Mouse (Mus musculus): ENCODE measurements around the gene Fiz1.
"Not testable (repeated sequence)": the region's sequence is repeated elsewhere in the genome, so short reads cannot be mapped to it uniquely, and the experiment has no call there.

The Fiz1 gene

DNA sequence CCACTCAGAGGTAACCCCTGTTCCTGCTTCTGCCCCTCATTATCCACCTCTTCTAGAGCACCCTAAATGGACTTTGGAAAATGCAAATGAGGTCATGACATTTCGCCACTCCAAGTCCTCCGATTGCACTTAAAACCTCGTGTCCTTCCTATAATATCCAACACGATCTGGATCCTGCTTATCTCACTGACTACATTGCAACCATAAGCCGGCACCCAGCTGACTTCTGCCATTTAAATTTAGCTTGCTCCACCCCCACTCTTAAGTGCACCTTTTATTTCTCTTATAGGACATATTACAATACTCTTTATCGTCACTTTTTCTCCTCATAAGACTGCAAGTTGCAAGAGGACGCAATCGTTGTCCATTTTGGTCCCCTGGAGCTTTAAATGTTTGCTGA is 23.0 kb upstream of the Fiz1 start:
- DNase-seq (ENCODE audit: low spot score): no peak

DNA sequence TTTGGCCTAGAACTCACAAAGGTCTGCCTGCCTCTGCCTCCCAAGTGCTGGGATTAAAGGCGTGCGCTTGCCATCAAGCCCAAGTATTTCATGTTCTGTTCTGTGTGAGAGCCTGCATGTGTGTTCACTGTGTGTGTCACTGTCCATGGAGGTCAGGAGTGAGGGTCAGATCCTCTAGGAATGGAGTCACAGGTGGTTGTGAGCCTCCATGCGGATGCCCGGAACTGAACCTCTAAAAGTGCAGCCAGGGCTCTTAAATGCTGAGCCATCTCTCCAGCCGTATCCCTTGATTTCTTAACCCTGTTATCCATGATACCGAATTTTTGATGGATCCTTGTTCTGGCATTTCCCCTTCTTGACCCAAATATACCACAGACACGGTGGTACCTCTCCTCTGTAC is 22.5 kb upstream of the Fiz1 start:
- no peak for DNase-seq (ENCODE audit: low spot score)

DNA sequence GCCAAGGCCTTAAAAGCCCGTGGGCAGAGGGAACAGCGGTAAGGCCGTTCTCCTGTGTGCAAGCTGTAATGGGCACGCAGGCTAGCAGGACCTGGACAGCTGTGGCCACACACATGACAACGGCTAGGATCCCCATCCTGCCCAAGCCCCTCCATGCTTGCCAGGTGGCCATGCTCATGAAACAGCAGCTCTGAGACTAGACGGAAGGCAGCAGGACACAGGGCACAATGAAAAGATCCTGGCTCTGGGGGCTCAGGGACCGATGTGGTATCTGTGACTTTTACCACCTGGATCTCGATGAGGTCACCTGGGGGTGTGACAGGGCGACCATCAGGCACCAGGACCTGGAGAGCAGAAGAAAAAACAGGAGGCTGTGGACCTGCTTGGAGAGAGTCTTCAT is 21.6 kb upstream of the Fiz1 start:
- DNase-seq (ENCODE audit: low spot score): no peak

DNA sequence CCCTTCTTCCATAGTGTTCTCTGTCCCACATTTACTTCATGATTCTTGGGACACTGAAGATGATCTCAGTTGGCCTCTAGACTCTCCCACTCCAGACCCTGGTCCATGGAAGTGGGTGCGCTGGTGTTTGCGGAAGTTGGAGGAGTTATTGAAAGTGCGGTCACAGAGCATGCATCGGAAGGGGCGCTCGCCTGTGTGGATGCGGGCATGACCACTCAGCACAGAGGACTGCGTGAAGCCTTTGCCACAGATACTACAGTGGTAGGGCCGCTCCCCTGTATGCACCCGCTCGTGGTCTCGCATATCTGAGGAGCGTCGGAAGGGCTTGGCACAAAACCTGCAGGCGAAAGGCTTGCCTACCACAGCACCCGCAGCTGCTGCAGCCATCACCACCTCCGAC is 21.1 kb upstream of the Fiz1 start:
- no peak for DNase-seq (ENCODE audit: low spot score)

DNA sequence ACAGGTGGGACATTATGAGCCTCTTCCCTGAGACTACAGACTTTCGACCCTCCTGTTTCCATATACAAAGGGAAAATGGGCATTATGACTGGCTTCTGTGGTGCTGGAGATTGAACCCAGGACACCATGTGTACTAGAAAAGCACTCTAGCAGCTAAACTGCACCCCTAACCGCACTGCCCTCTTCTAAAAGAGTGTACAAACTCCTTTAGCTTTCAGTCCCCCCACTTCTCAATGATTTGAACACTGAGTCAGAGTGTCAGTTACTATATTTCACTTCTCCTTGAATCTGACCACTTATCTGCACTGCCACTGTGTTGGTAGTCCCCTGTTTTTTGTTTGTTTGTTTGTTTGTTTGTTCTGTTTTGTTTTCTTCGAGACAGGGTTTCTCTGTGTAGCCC is 19.3 kb upstream of the Fiz1 start, which contains the start of gene 4632433K11Rik:
Gene 4632433K11Rik, plus strand, starts transcription at position 301 of the 400 bp plus-strand sequence.
- DNase-seq (ENCODE audit: low spot score): no peak

DNA sequence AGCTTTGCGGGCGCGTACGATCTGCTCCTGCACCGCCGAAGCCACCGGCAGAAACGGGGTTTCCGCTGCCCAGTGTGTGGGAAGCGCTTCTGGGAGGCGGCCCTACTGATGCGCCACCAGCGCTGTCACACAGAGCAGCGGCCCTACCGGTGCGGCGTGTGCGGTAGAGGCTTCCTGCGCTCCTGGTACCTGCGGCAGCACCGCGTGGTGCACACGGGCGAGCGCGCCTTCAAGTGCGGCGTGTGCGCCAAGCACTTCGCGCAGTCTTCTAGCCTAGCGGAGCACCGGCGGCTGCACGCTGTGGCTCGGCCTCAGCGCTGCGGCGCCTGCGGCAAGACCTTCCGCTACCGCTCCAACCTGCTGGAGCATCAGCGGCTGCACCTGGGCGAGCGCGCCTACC is 17.0 kb upstream of the Fiz1 start:
- no peak for DNase-seq (ENCODE audit: low spot score)

DNA sequence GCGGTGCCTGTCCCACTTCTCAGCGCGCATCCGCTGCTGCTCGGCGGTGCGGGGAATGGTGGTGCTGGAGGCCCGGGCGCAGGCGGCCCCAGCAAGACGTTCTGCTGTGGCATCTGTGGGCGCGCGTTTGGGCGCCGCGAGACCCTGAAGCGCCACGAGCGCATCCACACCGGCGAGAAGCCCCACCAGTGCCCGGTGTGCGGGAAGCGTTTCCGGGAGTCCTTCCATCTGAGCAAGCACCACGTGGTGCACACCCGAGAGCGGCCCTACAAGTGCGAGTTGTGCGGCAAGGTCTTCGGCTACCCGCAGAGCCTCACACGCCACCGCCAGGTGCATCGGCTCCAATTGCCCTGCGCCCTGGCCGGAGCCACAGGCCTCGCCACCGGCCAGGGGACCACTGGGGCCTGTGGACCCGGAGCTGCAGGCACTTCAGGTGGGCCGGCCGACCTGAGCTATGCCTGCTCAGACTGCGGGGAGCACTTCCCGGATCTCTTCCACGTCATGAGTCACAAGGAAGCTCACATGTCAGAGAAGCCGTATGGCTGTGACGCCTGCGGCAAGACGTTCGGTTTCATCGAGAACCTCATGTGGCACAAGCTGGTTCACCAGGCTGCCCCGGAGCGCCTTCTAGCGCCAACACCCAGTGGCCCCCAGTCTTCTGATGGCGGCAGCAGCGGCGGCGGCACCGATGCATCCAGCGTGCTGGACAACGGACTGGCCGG is 16.2 kb upstream of the Fiz1 start:
- no peak for DNase-seq (ENCODE audit: low spot score)

DNA sequence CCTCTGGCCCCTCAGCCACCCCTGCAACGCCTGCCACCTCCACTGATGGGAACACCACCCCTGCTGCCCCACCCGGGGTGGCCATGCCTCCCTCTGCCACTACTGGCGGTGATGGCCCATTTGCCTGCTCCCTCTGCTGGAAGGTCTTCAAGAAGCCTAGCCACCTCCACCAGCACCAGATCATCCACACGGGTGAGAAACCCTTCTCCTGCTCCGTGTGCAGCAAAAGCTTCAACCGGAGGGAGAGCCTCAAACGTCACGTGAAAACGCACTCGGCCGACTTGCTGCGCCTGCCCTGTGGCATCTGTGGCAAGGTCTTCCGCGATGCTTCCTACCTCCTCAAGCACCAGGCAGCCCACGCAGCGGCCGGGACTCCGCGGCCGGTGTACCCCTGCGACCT is 15.4 kb upstream of the Fiz1 start:
- DNase-seq (ENCODE audit: low spot score): no peak

DNA sequence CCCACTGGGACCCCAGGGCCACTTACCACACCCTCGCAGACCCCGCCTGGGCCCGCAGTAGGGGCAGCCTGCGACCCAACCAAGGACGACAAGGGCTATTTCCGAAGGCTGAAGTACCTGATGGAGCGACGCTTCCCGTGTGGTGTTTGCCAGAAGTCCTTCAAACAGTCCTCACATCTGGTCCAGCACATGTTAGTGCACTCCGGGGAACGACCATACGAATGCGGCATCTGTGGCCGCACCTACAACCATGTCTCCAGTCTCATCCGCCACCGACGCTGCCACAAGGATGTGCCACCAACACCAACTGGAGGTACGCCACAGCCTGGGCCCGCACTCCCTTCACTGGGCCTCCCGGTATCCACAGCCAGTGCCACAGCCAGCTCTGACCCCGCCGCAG is 15.0 kb upstream of the Fiz1 start:
- no peak for DNase-seq (ENCODE audit: low spot score)

DNA sequence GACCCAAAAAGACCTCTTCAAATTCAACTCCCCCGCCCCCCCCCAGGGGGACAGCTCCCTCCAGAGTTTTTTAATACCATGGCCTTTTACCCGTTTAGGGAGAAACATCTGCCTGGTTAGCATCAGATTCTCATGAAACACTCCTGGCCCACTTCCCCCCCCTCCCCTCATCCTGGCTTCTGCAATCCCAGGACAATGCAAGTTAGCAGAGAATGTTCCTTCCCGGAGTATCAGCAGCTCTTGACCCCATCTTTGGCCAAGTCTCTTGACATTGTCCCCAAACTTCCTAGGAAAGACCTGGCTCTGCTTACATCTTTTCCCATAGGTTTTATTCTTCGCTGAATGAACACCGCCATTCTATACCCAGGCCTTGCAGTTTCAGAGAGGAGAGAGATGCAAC is 6.7 kb upstream of the Fiz1 start:
- no peak for DNase-seq (ENCODE audit: low spot score)

DNA sequence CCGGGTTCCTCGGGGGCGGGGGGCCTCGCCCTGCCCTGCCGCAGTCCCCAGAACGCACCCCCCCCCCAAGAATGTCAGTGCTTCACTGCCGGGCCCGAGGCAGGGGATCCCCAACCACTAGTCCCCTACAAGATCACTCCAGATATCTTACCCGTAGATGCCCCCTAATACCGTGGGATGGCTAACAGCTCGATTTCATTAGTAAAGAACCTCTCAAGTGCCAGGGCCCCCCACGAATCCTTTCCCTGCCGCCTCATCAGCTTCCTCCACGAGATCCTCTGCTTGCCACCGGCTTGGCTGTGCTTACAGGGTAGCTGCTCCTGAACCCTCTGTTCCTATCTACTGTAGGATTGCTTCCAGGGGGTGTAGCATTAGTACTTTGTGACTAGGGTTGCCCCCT is 6.2 kb upstream of the Fiz1 start:
- DNase-seq (ENCODE audit: low spot score): no peak

DNA sequence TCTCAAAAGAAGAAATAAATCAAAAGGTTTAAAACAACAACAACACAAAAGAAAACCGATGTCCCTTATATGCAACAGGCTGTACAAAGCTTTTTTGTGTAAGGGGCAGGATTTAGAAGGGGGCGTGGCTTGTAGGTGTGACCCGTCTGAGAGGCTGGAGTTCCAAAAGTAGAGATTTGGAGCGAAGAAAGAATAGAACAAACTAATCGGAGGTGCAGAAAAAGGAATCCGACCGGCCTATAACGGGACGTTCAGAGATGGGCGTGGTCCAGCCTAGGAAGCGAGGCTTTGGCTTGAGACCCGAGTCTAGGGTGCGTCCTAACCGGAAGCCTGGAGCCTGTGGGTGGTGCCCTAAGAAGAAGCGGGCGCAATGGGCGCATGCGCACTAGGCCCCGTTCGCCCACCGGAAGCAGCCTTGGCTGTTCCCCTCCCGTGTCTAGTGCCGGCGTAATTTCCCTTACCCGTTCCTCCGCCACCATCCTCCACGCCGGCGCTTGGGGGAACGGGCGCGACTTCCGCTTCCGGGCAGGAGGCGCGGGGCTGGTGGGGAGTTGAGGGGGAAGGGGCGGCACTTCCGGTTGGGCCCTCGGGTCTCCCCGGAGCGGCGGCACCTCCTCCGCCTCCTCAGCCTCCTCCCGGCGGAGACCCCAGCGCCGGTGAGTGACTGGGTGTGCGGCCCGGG is 5.6 kb upstream of the Fiz1 start, which contains the start of the genes Zfp865 and Ccdc106:
Gene Zfp865, plus strand, starts transcription at position 377 of the 682 bp plus-strand sequence.
Gene Ccdc106, plus strand, starts transcription at position 554 of the 682 bp plus-strand sequence.
- DNase-seq (ENCODE audit: low spot score): peak; percentile 96

DNA sequence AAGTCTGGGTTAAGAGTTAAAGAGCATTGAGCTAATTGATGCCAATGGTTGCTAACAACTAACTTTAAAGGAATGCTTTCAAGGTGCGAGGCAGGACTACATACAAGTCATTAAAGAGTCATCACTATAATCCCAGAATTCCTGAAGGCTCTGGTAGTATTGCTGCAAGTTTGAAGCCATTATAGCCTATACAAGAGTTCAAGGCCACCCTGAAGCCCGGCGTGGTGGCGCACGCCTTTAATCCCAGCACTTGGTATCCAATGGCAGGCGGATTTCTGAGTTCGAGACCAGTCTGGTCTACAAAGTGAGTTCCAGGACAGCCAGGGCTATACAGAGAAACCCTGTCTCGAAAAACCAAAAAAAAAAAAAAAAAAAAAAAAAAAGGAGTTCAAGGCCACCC is 5.1 kb upstream of the Fiz1 start:
- DNase-seq (ENCODE audit: low spot score): not testable (repeated sequence)

DNA sequence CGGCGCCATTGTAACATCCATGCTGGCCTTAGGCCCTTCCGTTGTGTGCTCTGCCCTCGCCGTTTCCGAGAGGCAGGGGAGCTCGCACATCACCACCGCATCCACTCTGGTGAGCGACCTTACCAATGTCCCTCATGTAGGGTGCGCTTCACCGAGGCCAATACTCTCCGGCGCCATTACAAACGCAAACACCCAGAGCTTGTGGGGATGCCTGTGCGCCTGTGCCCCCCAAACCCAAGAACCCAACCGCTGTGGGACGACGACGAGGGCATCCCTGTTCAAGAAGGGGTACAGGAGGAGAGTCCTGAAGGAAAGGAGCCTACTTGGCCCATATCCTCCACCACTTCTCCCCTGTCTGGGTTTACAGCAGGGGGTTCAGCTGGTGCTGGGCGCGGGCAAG is 3.4 kb upstream of the Fiz1 start:
- no peak for DNase-seq (ENCODE audit: low spot score)

DNA sequence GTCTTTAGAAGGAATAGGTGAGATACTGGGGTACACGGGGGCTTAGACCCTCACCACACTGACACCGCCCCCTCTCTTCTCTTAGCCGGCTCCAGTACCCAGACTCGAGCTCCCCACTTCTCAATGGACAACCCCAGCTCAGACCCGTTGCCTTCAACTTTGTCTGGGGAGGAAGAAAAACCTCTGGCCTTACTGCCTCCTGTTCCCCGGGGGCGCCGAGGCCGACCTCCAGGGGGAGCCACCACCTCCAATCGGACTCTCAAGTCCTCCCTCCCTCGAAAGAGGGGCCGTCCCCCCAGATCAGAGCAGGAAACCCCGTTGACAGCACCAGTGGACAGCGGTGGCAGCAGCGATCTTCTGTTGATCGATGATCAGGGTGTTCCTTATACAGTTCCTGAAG is 2.9 kb upstream of the Fiz1 start:
- DNase-seq (ENCODE audit: low spot score): no peak

DNA sequence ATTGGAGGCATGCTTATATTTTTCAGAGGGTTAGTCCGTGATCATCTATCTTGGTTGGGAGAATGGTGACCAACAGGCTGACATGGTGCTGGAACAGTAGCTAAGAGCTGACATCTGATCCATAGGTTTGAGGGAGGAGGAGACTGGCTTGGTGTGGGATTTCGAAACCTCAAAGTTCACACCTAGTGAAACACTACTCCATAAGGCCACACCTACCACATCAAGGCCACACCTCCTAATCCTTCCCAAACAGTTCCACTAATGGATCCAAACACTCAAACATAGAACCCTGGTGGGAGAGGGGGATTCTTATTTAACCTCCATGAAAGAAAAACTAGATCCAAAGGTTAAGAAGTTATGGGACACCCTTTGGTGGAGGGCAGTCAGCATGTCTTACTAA is 2.4 kb upstream of the Fiz1 start:
- no peak for DNase-seq (ENCODE audit: low spot score)

DNA sequence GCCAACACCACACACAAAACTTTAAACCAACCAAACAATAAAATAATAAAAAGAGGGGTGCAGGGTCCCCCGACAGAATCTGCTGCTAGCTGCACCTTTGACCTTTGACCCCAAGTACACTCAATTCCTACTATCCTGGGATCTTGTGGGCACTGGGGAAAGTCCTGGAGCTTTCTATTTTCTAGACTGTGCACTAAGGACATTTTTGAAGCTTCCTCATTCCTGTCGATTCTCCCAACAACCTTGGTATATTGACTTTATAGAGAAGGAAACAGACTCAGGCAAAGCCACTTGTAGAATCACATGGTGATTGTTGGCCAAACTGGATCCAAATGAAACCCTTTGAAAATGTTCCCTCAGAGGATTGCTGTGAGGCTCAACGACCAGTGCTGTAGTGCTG is 1.6 kb upstream of the Fiz1 start:
- DNase-seq (ENCODE audit: low spot score): no peak

DNA sequence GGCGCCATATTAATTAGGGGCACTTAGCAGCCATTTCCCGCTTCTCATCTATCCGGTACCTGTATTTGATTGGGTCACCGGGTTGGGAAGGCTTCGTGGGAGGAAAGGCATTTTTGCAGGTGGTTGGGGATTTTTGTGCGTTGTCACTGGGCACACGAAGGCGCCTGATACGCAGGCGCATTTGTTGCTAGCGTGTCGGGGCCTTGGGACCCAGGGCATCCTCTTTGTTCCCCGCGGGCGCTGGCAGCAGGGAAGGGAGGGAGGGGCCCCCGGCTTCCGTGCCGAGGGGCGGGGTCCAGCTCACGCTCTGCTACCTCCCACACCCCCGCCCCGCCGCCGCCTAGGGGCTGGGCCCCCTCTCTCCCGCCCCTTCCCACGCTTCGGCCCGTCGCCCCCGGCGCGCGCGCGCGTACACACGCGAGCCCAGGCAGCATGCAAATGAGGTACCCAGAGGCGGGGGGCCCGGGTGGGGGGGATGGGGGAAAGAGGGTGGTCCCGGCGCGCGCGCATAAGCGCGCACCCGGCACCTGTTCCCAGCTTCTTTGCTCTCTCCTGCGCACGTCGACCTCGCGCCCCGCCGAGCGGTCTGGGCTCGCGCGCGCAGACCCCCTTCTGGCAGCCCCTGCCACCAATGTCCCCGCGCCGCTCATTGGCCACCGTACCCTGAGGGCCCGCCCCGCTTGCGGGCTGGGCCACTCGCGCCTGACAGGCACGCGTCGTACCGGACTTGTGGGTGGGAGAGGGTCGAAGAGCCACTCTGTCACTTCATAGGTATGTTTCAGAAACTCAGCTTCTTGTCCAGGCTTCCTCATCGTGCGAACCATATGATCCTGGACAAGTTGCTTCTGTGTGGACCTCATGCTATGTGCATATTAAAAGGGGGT is 863 bp upstream of the Fiz1 start, which contains the start of gene Gm44973:
Gene Gm44973, plus strand, starts transcription at position 379 of the 884 bp plus-strand sequence.
- DNase-seq (ENCODE audit: low spot score): peak; percentile 95

DNA sequence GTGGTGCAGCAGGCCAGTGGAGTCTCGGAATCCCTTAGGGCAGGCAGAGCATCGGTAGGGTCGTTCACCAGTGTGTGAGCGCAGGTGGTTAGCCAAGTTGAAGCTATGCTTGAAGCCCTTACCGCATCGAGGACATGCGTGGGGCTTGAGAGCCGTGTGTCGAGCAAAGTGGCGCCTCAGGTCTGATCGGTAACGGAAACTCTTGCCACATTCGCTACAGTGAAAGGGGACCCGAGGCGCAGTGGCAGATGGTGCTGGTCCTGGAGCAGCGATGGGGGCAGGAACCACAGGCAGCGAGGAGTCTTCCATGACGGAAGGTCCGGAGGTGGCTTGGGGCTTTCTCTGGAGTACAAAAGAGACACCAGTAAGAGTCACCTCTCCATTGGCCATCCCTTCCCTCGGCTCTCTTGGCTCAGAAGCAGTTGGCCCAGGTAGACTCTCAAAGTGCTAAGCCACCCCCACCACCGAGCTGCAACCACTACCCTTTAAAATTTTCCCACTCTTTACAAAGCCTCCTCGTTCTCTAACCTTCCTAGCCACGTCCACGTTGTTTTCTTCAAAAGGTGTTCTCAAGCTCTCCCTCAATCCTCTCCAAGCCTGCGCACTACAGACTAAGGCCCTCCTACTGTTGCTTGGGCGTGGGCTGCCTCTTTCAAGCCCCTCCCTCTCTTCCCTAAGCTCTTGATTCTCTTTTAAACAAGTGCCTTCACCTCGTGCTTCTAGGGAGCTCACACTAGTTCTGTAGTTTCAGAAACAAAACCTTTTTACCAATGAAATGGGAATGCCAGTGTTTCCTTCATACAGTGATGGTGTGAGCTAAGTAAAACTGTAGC is 1.6 kb downstream of the Fiz1 start:
- DNase-seq (ENCODE audit: low spot score): no peak

DNA sequence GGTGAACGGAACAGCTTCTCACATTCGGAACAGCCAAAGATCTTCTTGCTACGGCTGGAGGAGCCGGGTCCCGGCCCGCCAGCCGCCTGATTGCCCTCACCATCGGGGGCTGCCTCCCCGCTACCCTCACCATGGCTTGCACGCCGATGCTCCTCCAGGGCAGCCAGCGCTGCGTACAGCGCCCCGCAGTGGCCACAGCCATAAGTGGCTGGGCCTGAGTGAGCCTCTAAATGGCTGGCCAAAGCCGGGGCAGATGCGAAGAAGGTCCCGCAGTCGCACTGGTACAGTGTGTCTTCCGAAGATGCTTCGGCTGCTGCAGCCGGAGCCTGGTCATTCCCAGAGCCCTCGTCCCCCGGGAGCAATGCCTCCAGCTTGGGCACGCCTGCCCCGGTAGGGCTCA is 6.3 kb downstream of the Fiz1 start:
- DNase-seq (ENCODE audit: low spot score): no peak

DNA sequence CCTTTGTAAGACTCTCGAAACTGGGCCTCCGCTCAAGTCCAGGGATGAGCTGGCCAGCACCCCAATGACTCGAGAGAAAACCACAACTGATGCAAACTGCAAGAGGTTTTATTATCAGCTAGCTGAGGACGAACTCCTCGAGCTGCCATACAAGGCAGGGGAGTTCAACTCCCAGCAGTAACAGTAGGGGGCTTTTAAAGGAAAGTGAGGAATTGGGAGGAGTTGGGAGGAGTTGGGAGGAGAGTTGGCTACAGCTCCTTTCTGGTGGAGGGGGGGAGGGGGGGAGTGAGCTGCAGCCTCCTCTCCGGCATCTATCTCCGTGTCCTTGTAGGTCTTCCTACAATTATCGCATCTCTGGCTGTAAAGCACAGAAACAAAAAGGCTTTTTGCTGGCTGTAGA is 11.6 kb downstream of the Fiz1 start:
- DNase-seq (ENCODE audit: low spot score): not testable (repeated sequence)

DNA sequence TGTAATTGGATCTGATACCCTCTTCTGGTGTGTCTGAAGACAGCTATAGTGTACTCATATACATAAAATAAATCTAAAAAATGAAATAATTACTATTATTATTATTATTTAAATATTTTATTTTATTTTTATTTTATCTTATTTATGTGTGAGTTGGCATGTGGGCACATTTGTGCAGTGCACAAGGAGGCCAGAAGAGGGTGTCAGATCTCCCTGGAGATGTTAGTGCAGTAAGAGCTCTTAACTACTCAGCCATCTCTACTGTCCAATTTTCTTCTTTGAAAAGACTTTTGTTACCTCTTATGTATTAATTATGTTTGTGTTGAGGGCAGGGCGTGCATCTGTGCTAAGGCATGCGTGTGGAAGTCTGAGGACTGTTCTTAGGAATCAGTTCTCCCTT is 14.6 kb downstream of the Fiz1 start:
- no peak for DNase-seq (ENCODE audit: low spot score)
